In genomic region chr7:46453930-46454679, GRCm38 (mm10) we compare ENCODE assay signal across 10 mouse cellular contexts. TPM values are rescaled to one million over a fixed set of nuclear protein-coding genes. Genes with fewer than 3 reads are reported as not detected.
A peak's percentile ranks its signal among the peaks of the same experiment; 100 is the strongest.
DNase-seq lines count a peak whose midpoint lies in the region; ATAC-seq and TF ChIP-seq lines count a peak whose summit lies in the region.
"Had no signal": no experiment of that assay in that cellular context is flagged by ENCODE, and none has a peak within 500 bp of the region (broad histone marks: within the 10 kb centered on the region; RNA-seq: fewer than 3 reads in every experiment).

No protein-coding gene starts in this region.

- TF ChIP-seq EP300 in lung, postnatal 0 days (IDR thresholded peaks at IDR 0.05): no peak

- peak; percentile 30 for DNase-seq in ZHBTc4 (ENCODE audit: low read depth, low spot score)
- DNase-seq in cerebellum, postnatal 10 days: peak; percentile 88 to 90
- peak; percentile 76 for DNase-seq in forebrain, postnatal 0 days
- DNase-seq in midbrain, embryonic 14.5 days: peak; percentile 87
- DNase-seq in thymus, adult 18-20 months: no peak
- DNase-seq in adrenal gland, adult (ENCODE audit: inconsistent age in 2 of 2, low spot score in 1 of 2): no peak
- DNase-seq in spleen, postnatal 4 days (ENCODE audit: low spot score in 2 of 2): no peak
- no peak for DNase-seq in lung, postnatal 0 days (ENCODE audit: low spot score)

- no peaks in the 10 kb centered on the region for H3K27me3 ChIP-seq in forebrain, postnatal 0 days (ENCODE audit: insufficient read depth, low read length)
- no peaks in the 10 kb centered on the region for H3K27me3 ChIP-seq in midbrain, embryonic 14.5 days (ENCODE audit: control insufficient read depth, insufficient read depth, low read length)
- no peaks in the 10 kb centered on the region for H3K27me3 ChIP-seq in lung, postnatal 0 days (replicated peaks; ENCODE audit: insufficient read depth, low read length)
- H3K27me3 ChIP-seq: intestine, embryonic 15.5 days; limb, embryonic 13.5 days had no signal

- ATAC-seq in forebrain, postnatal 0 days: peak; percentile 84
- peak; percentile 85 for ATAC-seq in midbrain, embryonic 14.5 days (ENCODE audit: low FRiP score, low TSS enrichment)
- ATAC-seq in lung, postnatal 0 days: no peak
- ATAC-seq: intestine, embryonic 15.5 days had no signal

- no peak overlapping the region for H3K9ac ChIP-seq in forebrain, postnatal 0 days
- H3K9ac ChIP-seq in midbrain, embryonic 14.5 days (replicated peaks; ENCODE audit: low read length): no peak overlapping the region
- no peak overlapping the region for H3K9ac ChIP-seq in lung, postnatal 0 days (replicated peaks; ENCODE audit: low read depth)
- H3K9ac ChIP-seq: intestine, embryonic 15.5 days; limb, embryonic 13.5 days had no signal

- no peaks in the 10 kb centered on the region for H3K9me3 ChIP-seq in forebrain, postnatal 0 days (ENCODE audit: low read length)
- H3K9me3 ChIP-seq in midbrain, embryonic 14.5 days (ENCODE audit: control insufficient read depth, low read length): peaks cover 6% of the 10 kb centered on the region; the same call in 1 of the 2 replicates
- 0 out of 2 replicates have a peak, but pooled peaks cover 3% of the 10 kb centered on the region for H3K9me3 ChIP-seq in lung, postnatal 0 days (ENCODE audit: low read length)
- H3K9me3 ChIP-seq: intestine, embryonic 15.5 days had no signal

- no peaks in the 10 kb centered on the region for H3K36me3 ChIP-seq in forebrain, postnatal 0 days (ENCODE audit: insufficient read depth)
- H3K36me3 ChIP-seq in midbrain, embryonic 14.5 days (ENCODE audit: control insufficient read depth, insufficient read depth, low read length): no peaks in the 10 kb centered on the region
- no peaks in the 10 kb centered on the region for H3K36me3 ChIP-seq in lung, postnatal 0 days (ENCODE audit: insufficient read depth, low read length)
- H3K36me3 ChIP-seq: intestine, embryonic 15.5 days; limb, embryonic 13.5 days had no signal

- H3K4me1 ChIP-seq in forebrain, postnatal 0 days (ENCODE audit: insufficient read depth): peaks cover 13% of the 10 kb centered on the region
- H3K4me1 ChIP-seq in midbrain, embryonic 14.5 days (ENCODE audit: control insufficient read depth, insufficient read depth, low read length): peaks cover 23% of the 10 kb centered on the region
- no peaks in the 10 kb centered on the region for H3K4me1 ChIP-seq in lung, postnatal 0 days (ENCODE audit: insufficient read depth, low read depth, low read length)
- H3K4me1 ChIP-seq: limb, embryonic 13.5 days had no signal

- no peak overlapping the region for H3K4me3 ChIP-seq in forebrain, postnatal 0 days (ENCODE audit: low read depth, low read length)
- H3K4me3 ChIP-seq in midbrain, embryonic 14.5 days (replicated peaks; ENCODE audit: low read depth, low read length): no peak overlapping the region
- H3K4me3 ChIP-seq in lung, postnatal 0 days (ENCODE audit: low read depth, low read length): no peak overlapping the region
- H3K4me3 ChIP-seq: intestine, embryonic 15.5 days; limb, embryonic 13.5 days had no signal

- 7% methylated on average over 10 of the region's 10 CpGs for WGBS in forebrain, postnatal 0 days
- 17% methylated on average over 10 of the region's 10 CpGs for WGBS in midbrain, embryonic 14.5 days
- WGBS in lung, postnatal 0 days: 48% methylated on average over 10 of the region's 10 CpGs

- no peak for TF ChIP-seq CTCF in forebrain, postnatal 0 days (IDR thresholded peaks at IDR 0.05; ENCODE audit: low read depth)
- no peak for TF ChIP-seq CTCF in lung, postnatal 0 days (IDR thresholded peaks at IDR 0.05)

- peak overlapping the region; percentile 50; the same call in 1 of the 2 replicates for H3K27ac ChIP-seq in forebrain, postnatal 0 days (ENCODE audit: low read depth, low read length)
- H3K27ac ChIP-seq in midbrain, embryonic 14.5 days (replicated peaks; ENCODE audit: low read depth, low read length): peak overlapping the region; percentile 69
- no peak overlapping the region for H3K27ac ChIP-seq in lung, postnatal 0 days (ENCODE audit: low read length)
- H3K27ac ChIP-seq: intestine, embryonic 15.5 days; limb, embryonic 13.5 days had no signal

- no peak overlapping the region for H3K4me2 ChIP-seq in forebrain, postnatal 0 days (ENCODE audit: low read depth)
- H3K4me2 ChIP-seq in midbrain, embryonic 14.5 days (ENCODE audit: low read length): peak overlapping the region; percentile 13; the same call in 1 of the 2 replicates
- H3K4me2 ChIP-seq in lung, postnatal 0 days (replicated peaks; ENCODE audit: low read depth, low read length): no peak overlapping the region
- H3K4me2 ChIP-seq: intestine, embryonic 15.5 days; limb, embryonic 13.5 days had no signal

RNA-seq across cellular contexts. Expression of gene Kcnc1, which starts 57.8 kb away (rescaled TPM):
- 19.2 and 23.3 TPM in 2 replicates for total RNA-seq in forebrain, postnatal 0 days (2014; rRNA removed)
- 9.3 and 22.8 TPM in 2 replicates for polyA plus RNA-seq in forebrain, postnatal 0 days (2015; fragmentation: Nextera tagmentation; extraction: Ambion mirVana)
- polyA plus RNA-seq in midbrain, embryonic 14.5 days (2014; fragmentation: Nextera tagmentation; extraction: Ambion mirVana): 13.9 and 15.4 TPM in 2 replicates
- 0.06 and 0.07 TPM in 2 replicates for polyA plus RNA-seq in lung, postnatal 0 days (2015; fragmentation: Nextera tagmentation; extraction: Ambion mirVana)

Comparison
In these comparisons a context has a peak if more than half of its experiments do, and no peak if none do; other contexts are left out.
1. DNase-seq: peak in ZHBTc4 (single experiment), cerebellum, postnatal 10 days (2 of 2), forebrain, postnatal 0 days (single experiment) and midbrain, embryonic 14.5 days (single experiment); none in thymus, adult 18-20 months (0 of 2), adrenal gland, adult (0 of 2), spleen, postnatal 4 days (0 of 2) and lung, postnatal 0 days (single experiment).